Mouse (Mus musculus): ENCODE measurements around the gene Cidec.

Gene Cidec

GRCm38 (mm10) chr6:113435664-113436205 is at the start of gene Cidec:
Cidec (minus strand) TSS chr6:113435760.
- DNase-seq (ENCODE audit: low read depth, low spot score): no peak

GRCm38 (mm10) chr6:113483729-113484128 is 48.2 kb upstream of the Cidec start:
- DNase-seq (ENCODE audit: low read depth, low spot score): no peak

GRCm38 (mm10) chr6:113483100-113483615 is 47.6 kb upstream of the Cidec start, which contains the start of gene Creld1:
Creld1 (plus strand) TSS chr6:113483297.
- peak; percentile 96 for DNase-seq (ENCODE audit: low read depth, low spot score)

GRCm38 (mm10) chr6:113482477-113483099 is 47.0 kb upstream of the Cidec start:
- peak; percentile 72 for DNase-seq (ENCODE audit: low read depth, low spot score)

- DNase-seq (ENCODE audit: low read depth, low spot score): no peak
These were observed 45.2 kb upstream of the Cidec start for GRCm38 (mm10) chr6:113480555-113481373.

GRCm38 (mm10) chr6:113478906-113479305 is 43.3 kb upstream of the Cidec start:
- no peak for DNase-seq (ENCODE audit: low read depth, low spot score)

- DNase-seq (ENCODE audit: low read depth, low spot score): no peak
These were observed 41.8 kb upstream of the Cidec start for GRCm38 (mm10) chr6:113477353-113477752.

- no peak for DNase-seq (ENCODE audit: low read depth, low spot score)
These were observed 38.2 kb upstream of the Cidec start for GRCm38 (mm10) chr6:113473715-113474114.

- no peak for DNase-seq (ENCODE audit: low read depth, low spot score)
These were observed 37.7 kb upstream of the Cidec start for GRCm38 (mm10) chr6:113473246-113473645.

- no peak for DNase-seq (ENCODE audit: low read depth, low spot score)
These were observed 36.5 kb upstream of the Cidec start for GRCm38 (mm10) chr6:113472061-113472460.

GRCm38 (mm10) chr6:113471297-113471936 is 35.9 kb upstream of the Cidec start, which contains the start of gene Il17rc:
Il17rc (plus strand) TSS chr6:113471427.
- DNase-seq (ENCODE audit: low read depth, low spot score): no peak

GRCm38 (mm10) chr6:113469432-113469831 is 33.9 kb upstream of the Cidec start:
- peak; percentile 59 for DNase-seq (ENCODE audit: low read depth, low spot score)

- peak; percentile 77 for DNase-seq (ENCODE audit: low read depth, low spot score)
These were observed 33.5 kb upstream of the Cidec start for GRCm38 (mm10) chr6:113469021-113469420.

GRCm38 (mm10) chr6:113468512-113468911 is 33.0 kb upstream of the Cidec start:
- no peak for DNase-seq (ENCODE audit: low read depth, low spot score)

GRCm38 (mm10) chr6:113465602-113466001 is 30.0 kb upstream of the Cidec start:
- DNase-seq (ENCODE audit: low read depth, low spot score): no peak

GRCm38 (mm10) chr6:113464040-113464439 is 28.5 kb upstream of the Cidec start:
- DNase-seq (ENCODE audit: low read depth, low spot score): no peak

- no peak for DNase-seq (ENCODE audit: low read depth, low spot score)
These were observed 23.1 kb upstream of the Cidec start for GRCm38 (mm10) chr6:113458635-113459034.

- DNase-seq (ENCODE audit: low read depth, low spot score): peak; percentile 13
These were observed 22.5 kb upstream of the Cidec start, which contains the start of gene Il17re for GRCm38 (mm10) chr6:113457952-113458534. Il17re (plus strand) TSS chr6:113458484.

- no peak for DNase-seq (ENCODE audit: low read depth, low spot score)
These were observed 19.4 kb upstream of the Cidec start for GRCm38 (mm10) chr6:113455007-113455406.

- no peak for DNase-seq (ENCODE audit: low read depth, low spot score)
These were observed 16.3 kb upstream of the Cidec start for GRCm38 (mm10) chr6:113451839-113452238.

GRCm38 (mm10) chr6:113447639-113448038 is 12.1 kb upstream of the Cidec start:
- DNase-seq (ENCODE audit: low read depth, low spot score): no peak
